Mouse (Mus musculus): ENCODE results near the gene Cpm.

GRCm38 (mm10) chr10:117708376-117708775, 79.1 kb downstream of the Cpm start:
- TF ChIP-seq CTCF (IDR thresholded peaks at IDR 0.05; ENCODE audit: extremely low read depth, insufficient read depth, low read length) (no peak), POLR2A (IDR thresholded peaks at IDR 0.05; ENCODE audit: extremely low read depth, insufficient read depth, low read length) (no peak)
